Mouse (Mus musculus): ENCODE measurements around the gene Sbk1. TPM values are rescaled to one million over a fixed set of nuclear protein-coding genes. Genes with fewer than 3 reads are reported as not detected.

Sbk1 gene
- 28.7 and 32.3 TPM in 2 replicates for polyA plus RNA-seq (2015; fragmentation: Nextera tagmentation; extraction: Ambion mirVana)

DNA sequence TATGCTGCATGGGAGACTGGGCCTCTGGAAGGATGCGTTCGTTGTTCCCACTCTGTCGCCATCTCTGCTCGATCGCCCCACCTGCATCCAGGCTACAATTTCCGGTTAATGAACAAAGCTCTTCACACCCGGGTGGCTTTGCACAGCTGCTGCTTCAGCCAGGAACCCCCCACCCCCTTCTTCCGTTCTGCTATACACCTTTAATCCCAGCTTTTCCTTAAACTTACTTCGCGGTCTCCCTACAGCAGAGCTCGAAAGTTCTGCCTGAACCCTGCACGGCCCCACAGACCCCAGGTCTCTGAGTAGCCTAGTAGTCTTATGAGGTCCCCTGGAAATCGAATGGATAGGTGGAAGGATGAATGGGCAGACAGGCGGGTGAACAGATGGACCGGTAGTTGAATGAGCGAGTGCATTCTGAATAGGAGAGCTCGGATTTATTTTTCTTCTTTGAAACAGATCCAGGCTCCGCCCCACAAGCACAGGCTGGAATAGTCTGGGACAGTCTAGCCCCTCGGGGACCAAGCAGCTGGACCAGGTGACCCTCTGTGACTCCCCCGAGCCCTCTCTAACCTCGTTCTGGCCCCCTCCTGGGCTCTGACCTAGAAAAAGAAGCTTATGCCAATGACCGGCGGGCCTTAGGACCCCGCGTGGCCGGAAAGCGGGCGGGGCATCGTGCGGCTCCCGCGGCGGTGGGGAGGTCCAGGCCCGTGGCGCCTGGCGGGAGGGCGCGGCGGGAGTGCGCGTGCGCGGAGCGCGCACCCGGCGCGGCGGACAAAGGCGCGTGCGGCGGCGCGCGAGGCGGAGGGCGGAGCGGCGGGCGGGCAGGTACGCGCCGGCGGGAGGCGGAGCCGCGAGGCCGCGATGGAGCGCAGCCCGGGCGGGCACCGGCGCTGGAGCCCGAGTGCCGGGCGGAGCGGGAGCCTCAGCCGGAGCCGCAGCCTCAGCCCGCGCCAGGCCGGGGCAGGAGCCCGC is at the start of gene Sbk1:
TSS of gene Sbk1 (plus strand) at position 908 of the 972 bp plus-strand sequence.
- ATAC-seq (ENCODE audit: borderline replicate concordance, extremely low read depth, low FRiP score, low TSS enrichment) = peak; percentile 92
- Histone ChIP-seq H3K4me2 (peak within 1 kb of the TSS; percentile 93), H3K9ac (peak within 1 kb of the TSS; percentile 92), H3K36me3 (peaks cover 3% of the 10 kb centered on the region; the same call in 1 of the 2 replicates), H3K27me3 (no peaks in the 10 kb centered on the region), H3K27ac (peak within 1 kb of the TSS; percentile 92), H3K4me3 (peak within 1 kb of the TSS; percentile 92), H3K9me3 (no peaks in the 10 kb centered on the region), H3K4me1 (peaks cover 34% of the 10 kb centered on the region)
- WGBS = under 1% methylated on average over 61 of the region's 85 CpGs

DNA sequence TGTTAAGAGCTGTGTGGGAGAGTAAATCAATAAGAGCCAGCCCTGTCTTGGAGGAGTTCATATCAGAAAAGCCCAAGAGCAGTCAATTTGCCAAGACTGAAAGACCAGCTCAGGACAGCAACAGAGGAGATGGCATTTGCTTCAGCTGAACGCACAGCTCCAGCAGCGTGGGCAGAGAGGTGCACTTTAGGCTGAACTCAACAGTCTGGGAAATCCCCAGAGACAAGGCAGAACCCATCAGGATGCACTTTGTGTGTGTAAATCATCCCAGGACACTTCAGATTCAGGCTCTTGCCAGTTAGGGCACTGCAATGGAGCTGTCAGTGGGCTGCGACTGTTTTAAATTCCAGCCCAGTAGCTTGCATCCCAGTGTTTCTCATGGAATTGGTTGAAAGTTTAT is 49.7 kb upstream of the Sbk1 start:
- no peaks in the 10 kb centered on the region for H3K9me3 ChIP-seq
- H3K36me3 ChIP-seq = no peaks in the 10 kb centered on the region
- H3K4me3 ChIP-seq = no peak overlapping the region
- no peaks in the 10 kb centered on the region for H3K27me3 ChIP-seq
- no peak overlapping the region for H3K9ac ChIP-seq
- H3K4me1 ChIP-seq = no peaks in the 10 kb centered on the region
- ATAC-seq (ENCODE audit: borderline replicate concordance, extremely low read depth, low FRiP score, low TSS enrichment) = no peak
- no peak overlapping the region for H3K27ac ChIP-seq
- H3K4me2 ChIP-seq = no peak overlapping the region
- 56% methylated on average over 3 of the region's 3 CpGs for WGBS

DNA sequence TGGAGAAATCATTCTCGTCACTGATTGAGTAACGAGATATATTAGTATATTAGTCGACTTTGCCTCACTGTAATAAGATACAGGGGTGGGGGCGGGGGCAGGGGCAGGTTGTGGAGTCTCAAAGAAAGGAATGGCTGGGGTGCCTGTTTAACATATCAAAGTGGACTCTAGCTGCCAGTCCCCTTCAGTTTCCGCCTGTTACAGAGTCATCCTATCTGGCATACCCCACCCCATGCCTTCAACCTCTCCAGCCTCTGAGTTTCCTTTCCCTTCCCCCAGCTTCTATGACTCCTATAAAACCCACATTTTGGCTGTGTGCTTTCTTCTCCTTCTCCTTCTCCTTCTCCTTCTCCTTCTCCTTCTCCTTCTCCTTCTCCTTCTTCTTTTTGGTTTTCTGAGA is 46.3 kb upstream of the Sbk1 start:
- no peak for ATAC-seq (ENCODE audit: borderline replicate concordance, extremely low read depth, low FRiP score, low TSS enrichment)
- Histone ChIP-seq H3K9me3 (no peaks in the 10 kb centered on the region), H3K36me3 (no peaks in the 10 kb centered on the region), H3K9ac (no peak overlapping the region), H3K4me1 (no peaks in the 10 kb centered on the region), H3K27ac (no peak overlapping the region), H3K27me3 (no peaks in the 10 kb centered on the region), H3K4me3 (no peak overlapping the region), H3K4me2 (no peak overlapping the region)
- 29% methylated on average over 5 of the region's 5 CpGs for whole genome bisulfite sequencing

DNA sequence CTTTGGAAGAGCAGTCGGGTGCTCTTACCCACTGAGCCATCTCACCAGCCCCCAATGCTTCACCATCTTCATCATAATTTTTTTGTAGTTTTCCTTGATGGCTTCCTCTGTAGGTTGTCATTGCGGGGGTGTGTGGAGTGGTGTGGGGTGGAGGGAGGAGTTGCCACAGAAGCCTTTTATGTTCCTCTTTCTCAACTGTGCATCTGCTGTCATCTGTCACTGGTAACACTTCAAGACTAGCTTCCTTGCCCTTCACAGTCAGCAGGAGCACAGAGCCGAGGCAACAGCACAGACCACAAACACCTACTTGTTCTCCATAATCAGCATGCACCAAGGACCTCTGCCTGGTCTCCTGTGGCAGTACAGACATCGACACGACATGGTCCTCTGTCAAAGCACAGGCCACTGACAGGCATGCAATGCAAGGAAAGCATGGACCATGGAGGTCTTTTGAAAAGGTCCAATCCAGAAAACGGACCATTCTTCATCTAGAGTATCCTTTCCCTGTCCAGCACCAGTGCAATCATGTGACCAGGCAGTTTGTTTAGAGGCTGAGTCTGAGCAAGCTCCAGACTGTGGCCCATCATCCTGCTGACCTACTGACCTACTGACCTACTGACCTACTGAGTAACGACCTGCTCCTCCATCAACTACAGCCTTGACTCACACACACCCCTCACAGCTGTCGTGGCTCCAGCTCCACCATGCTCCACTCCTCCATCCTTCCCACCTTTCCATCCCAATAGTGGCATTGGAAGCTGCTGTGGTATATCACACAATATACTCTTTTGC is 41.9 kb upstream of the Sbk1 start:
- Histone ChIP-seq H3K27ac (no peak overlapping the region), H3K27me3 (no peaks in the 10 kb centered on the region), H3K36me3 (no peaks in the 10 kb centered on the region), H3K9me3 (no peaks in the 10 kb centered on the region), H3K9ac (no peak overlapping the region), H3K4me3 (no peak overlapping the region), H3K4me2 (no peak overlapping the region), H3K4me1 (no peaks in the 10 kb centered on the region)
- WGBS = 47% methylated on average over 8 of the region's 8 CpGs
- no peak for ATAC-seq (ENCODE audit: borderline replicate concordance, extremely low read depth, low FRiP score, low TSS enrichment)

DNA sequence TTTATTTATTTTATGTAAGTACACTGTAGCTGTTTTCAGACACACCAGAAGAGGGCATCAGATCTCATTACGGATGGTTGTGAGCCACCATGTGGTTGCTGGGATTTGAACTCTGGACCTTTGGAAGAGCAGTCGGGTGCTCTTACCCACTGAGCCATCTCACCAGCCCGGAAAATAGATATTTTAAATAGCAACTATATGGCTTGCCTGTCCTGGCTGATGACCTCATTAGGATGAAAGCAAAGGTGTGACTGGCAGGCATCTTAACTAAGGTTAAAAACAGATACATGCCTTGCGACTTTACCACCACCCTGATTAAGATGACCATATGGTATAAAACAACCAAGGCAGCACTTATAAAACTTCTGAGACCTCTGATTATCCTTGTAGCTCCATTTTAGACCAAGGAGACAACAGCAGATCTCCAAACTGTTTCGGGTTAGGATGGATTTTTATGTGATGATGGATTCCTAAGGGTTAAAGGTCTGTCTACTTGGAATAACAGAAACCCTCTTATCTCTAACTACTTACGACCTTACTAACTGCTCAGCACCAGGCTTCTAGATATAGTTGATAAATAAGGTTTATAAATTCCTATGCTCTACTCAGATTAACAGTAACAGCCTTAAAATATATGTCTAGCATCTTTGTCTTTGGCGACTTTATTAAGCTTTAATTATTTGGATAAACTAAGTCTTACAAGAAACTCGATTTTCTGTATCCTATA is 39.9 kb upstream of the Sbk1 start:
- no peaks in the 10 kb centered on the region for H3K36me3 ChIP-seq
- no peak overlapping the region for H3K9ac ChIP-seq
- 48% methylated on average over 8 of the region's 8 CpGs for WGBS
- no peak overlapping the region for H3K4me2 ChIP-seq
- H3K4me3 ChIP-seq = no peak overlapping the region
- H3K9me3 ChIP-seq = no peaks in the 10 kb centered on the region
- H3K27ac ChIP-seq = no peak overlapping the region
- no peaks in the 10 kb centered on the region for H3K4me1 ChIP-seq
- H3K27me3 ChIP-seq = no peaks in the 10 kb centered on the region
- ATAC-seq (ENCODE audit: borderline replicate concordance, extremely low read depth, low FRiP score, low TSS enrichment) = no peak

DNA sequence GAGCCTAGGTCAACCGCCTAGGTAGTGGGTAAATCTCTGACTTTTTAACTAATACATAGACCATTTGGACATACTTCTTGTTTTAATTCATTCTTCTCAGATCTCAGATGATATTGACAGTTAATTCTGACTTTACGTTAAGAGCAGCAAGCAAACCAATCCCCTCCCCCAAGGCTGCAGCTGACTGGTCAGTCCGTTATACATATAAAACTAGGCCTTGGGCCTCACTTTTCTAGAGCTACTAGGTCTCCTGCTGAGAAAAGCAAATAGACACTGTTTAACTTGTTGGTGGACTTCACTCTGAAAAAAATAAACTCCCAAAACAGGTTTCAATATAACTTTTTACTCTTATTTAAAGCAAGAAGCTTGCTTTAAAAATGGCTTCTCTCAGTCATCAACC is 37.8 kb upstream of the Sbk1 start:
- H3K36me3 ChIP-seq = no peaks in the 10 kb centered on the region
- H3K27ac ChIP-seq = no peak overlapping the region
- 67% methylated on average over 3 of the region's 3 CpGs for WGBS
- H3K4me3 ChIP-seq = no peak overlapping the region
- H3K4me2 ChIP-seq = no peak overlapping the region
- no peak for ATAC-seq (ENCODE audit: borderline replicate concordance, extremely low read depth, low FRiP score, low TSS enrichment)
- no peaks in the 10 kb centered on the region for H3K4me1 ChIP-seq
- H3K27me3 ChIP-seq = no peaks in the 10 kb centered on the region
- H3K9ac ChIP-seq = no peak overlapping the region
- H3K9me3 ChIP-seq = no peaks in the 10 kb centered on the region

DNA sequence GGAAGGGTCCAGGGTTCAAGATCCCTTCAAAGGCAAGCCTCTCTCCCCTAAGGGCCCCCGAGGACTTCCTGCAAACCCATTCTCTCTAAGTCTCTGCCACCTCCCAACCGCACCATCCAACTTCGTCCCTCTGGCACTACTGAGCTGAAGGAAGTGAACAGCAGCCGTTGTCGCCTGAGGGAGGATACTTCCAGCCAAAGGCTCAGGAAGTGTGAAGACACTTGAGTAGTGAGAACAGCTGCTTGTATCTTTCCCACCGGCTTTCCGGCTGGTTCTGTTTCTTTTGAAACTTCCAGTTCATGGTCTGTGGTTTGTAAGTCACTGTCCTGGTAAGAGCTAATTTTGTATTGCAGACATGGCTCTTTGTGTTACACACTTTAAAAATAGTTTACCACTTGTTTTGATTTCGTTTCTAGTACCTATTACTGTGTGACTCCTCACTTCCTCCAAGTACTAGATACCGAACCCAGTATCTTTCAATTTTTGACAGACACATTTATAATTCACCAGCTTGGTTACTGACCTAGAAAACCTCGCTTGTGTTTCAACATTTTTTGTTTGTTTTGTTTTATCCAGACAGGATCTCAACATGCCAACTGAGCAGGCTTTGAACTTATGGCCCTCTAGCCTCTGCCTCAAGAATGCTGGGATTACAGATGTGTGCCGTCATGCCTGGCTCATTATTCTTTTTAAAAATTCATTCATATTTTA is 36.2 kb upstream of the Sbk1 start:
- no peak overlapping the region for H3K4me3 ChIP-seq
- WGBS = 40% methylated on average over 11 of the region's 11 CpGs
- H3K4me1 ChIP-seq = no peaks in the 10 kb centered on the region
- no peak overlapping the region for H3K9ac ChIP-seq
- no peak overlapping the region for H3K27ac ChIP-seq
- H3K4me2 ChIP-seq = no peak overlapping the region
- H3K9me3 ChIP-seq = no peaks in the 10 kb centered on the region
- ATAC-seq (ENCODE audit: borderline replicate concordance, extremely low read depth, low FRiP score, low TSS enrichment) = no peak
- no peaks in the 10 kb centered on the region for H3K27me3 ChIP-seq
- no peaks in the 10 kb centered on the region for H3K36me3 ChIP-seq

DNA sequence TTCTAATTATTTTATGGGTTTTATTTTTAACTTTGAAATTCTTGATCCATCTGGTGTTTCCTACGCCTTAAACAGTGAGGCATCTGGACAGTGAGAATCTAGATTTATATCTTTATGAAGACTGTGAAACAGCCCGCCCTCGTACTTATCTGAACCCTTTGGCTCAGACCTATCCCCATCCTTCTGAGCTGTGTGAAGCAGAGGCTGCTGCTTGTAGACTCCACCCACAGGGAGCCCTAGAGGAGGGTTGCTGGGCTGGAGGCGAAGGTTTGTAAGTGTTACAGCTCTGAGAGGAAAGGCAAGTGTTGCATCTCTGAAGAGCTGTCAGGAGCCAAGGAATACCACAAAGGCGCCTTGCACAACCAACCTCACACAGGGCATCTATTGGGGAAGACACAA is 35.6 kb upstream of the Sbk1 start:
- H3K4me1 ChIP-seq = no peaks in the 10 kb centered on the region
- H3K36me3 ChIP-seq = no peaks in the 10 kb centered on the region
- no peaks in the 10 kb centered on the region for H3K27me3 ChIP-seq
- H3K4me3 ChIP-seq = no peak overlapping the region
- no peak overlapping the region for H3K4me2 ChIP-seq
- ATAC-seq (ENCODE audit: borderline replicate concordance, extremely low read depth, low FRiP score, low TSS enrichment) = no peak
- 45% methylated on average over 5 of the region's 5 CpGs for WGBS
- H3K9ac ChIP-seq = no peak overlapping the region
- no peak overlapping the region for H3K27ac ChIP-seq
- no peaks in the 10 kb centered on the region for H3K9me3 ChIP-seq

DNA sequence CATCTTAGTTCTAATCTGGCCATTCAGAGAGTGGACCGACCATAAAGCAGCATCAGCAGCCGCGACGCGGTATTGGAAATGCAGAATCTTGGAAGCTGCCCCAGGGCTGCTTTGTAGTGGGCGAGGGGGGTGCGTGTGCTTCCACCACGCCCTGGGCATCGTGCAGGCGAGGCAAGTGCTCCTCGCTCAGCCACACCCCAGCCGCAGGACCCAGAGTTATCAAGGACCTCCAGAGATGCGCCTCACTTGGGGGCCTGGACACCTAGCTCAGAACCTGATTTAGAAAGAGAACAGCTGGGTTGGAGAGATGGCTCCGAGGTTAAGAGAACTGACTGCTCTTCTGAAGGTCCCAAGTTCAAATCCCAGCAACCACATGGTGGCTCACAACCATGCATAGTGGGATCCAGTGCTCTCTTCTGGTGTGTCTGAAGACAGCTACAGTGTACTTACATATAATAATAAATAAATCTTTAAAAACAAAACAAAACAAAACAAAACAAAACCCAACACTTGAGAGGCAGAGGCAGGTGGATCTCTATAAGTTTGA is 31.5 kb upstream of the Sbk1 start:
- ATAC-seq (ENCODE audit: borderline replicate concordance, extremely low read depth, low FRiP score, low TSS enrichment) = no peak
- no peaks in the 10 kb centered on the region for H3K36me3 ChIP-seq
- H3K27ac ChIP-seq = no peak overlapping the region
- H3K4me1 ChIP-seq = no peaks in the 10 kb centered on the region
- no peak overlapping the region for H3K9ac ChIP-seq
- H3K27me3 ChIP-seq = no peaks in the 10 kb centered on the region
- 77% methylated on average over 14 of the region's 14 CpGs for WGBS
- H3K4me3 ChIP-seq = no peak overlapping the region
- no peak overlapping the region for H3K4me2 ChIP-seq
- no peaks in the 10 kb centered on the region for H3K9me3 ChIP-seq

DNA sequence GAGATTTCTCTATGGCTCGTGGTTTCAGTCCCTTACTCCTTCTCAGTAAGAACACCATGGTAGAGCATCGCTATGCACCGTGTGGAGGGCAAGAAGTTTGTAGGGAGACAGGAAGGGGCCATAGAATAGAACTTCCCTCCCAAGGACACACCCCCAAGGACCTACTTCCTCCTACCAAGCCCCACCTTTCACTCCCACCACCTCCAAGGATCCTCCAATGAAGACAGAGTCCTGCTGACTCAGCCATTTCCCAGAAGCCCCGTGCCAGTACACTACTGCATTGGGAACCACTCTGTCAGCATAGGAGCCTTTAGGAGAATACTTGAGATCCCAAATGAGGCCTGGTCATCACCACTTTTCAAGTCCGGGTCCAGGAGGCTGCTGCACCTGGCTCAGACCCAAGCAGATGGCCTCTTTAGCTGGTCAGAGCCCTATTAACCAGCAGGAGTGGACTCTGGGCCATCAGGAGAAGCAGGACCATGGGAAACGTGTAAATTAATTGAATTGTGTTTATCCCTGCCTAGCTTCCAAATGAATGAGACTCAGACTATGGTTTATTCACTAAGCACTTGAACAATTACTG is 28.2 kb upstream of the Sbk1 start:
- Histone ChIP-seq H3K4me2 (no peak overlapping the region), H3K27ac (no peak overlapping the region), H3K4me1 (peaks cover 5% of the 10 kb centered on the region; the same call in 1 of the 2 replicates), H3K9me3 (no peaks in the 10 kb centered on the region), H3K36me3 (no peaks in the 10 kb centered on the region), H3K27me3 (peaks cover 3% of the 10 kb centered on the region; the same call in 1 of the 2 replicates), H3K9ac (no peak overlapping the region), H3K4me3 (no peak overlapping the region)
- no peak for ATAC-seq (ENCODE audit: borderline replicate concordance, extremely low read depth, low FRiP score, low TSS enrichment)
- 62% methylated on average over 6 of the region's 6 CpGs for WGBS

Data from lung, embryonic 15.5 days (tissue).